Mouse (Mus musculus): ENCODE data around the gene Lrsam1.
"Not testable (repeated sequence)": the region's sequence is repeated elsewhere in the genome, so short reads cannot be mapped to it uniquely, and the experiment has no call there.

The Lrsam1 gene

GRCm38 (mm10) chr2:32961192-32961995 lies at the start of gene Lrsam1, which contains the start of gene Rpl12:
Gene Lrsam1 (minus strand): TSS chr2:32961614.
Gene Rpl12 (plus strand): TSS chr2:32961559.
- DNase-seq: peak; percentile 95

DNA sequence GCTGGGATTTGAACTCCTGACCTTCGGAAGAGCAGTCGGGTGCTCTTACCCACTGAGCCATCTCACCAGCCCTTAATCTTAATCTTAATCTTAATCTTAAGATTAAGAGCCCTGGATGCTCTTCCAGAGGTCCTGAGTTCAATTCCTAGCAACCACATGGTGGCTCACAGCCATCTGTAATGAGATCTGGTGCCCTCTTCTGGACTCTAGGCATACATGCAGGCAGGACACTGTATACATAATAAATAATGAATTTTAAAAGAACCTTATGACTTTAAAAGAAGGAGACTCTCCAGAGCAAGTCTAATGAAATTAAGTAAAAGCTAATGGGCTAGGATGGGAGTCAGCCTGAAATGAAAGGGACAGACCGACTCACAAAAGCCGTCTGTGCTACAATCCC lies 47.6 kb upstream of the Lrsam1 start:
- DNase-seq: not testable (repeated sequence)

DNA sequence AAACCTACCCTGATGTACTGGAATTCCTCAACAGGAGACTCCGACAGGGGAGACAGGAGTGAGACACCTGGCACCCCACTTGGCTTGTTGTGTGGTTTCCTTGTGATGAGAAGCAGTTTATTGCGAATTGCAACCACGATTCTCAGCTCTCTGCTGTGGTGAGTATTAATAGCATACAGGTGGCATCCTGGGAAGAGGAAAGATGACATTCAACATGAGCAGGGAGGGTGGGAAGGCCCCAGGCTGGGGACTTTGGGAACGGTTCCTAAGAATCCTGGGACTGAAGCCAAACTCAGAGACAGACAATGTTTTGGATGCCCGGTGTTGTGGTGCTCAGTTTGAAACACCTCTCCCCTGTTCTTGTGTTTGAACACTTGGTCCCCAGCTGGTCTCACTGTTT lies 43.6 kb upstream of the Lrsam1 start:
- no peak for DNase-seq

GRCm38 (mm10) chr2:33002144-33002543 lies 40.7 kb upstream of the Lrsam1 start:
- no peak for DNase-seq

DNA sequence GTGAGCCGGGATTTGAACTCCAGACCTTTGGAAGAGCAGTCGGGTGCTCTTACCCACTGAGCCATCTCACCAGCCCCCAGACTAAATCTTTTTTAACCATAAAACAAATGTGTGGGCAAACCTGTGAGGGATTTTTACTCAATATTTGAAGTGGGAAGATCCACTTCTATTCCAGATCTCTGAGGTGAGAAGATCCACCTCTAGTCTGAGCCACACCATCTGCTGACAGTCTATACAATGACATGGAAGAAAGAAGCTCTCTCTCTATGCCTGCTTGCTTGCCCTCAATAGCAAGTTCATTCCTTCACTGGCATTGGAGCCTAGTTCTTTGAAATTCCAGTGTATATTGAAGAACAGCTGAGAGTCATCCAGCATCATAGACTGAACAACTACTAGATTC lies 38.3 kb upstream of the Lrsam1 start:
- no peak for DNase-seq

DNA sequence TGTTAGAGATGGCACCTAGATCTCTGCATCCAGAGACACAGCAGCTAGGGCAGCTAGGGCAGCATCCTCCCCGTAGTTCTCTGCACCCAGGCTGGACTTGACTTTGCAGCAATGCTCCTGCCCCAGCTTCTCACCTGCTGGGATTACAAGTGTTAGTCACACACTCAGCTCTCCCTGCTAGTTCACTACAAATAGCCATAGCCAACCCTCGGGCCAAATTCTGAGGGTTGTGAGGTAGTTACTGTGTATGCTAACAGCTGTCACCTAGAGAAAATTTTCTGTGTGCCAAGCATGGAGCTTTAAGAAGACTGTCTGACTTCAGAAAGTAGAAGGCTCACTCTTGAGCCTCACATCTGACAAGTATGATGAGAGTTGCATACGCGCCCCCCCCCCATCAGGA lies 36.4 kb upstream of the Lrsam1 start:
- no peak for DNase-seq

- DNase-seq: no peak
Observed at GRCm38 (mm10) chr2:32997081-32997480, 35.7 kb upstream of the Lrsam1 start.

DNA sequence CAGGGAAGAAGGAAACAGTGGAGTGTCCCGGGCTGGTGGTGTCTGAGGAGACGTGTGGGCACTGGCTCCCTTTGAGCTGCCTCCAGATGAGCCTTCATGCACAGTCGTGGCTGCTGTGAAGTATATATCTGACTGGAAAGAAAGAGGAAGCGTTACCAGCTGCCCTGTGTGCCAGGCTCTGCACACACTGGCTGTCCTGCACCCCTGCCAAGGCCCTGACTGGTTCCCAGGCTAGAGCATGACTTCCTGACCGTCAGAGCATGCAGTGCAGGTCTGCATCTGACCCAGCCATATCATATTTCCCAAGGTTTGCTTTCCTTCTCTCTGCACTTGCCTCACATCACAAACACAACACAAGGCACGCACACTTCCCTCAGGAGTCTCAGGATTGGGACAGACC lies 30.7 kb upstream of the Lrsam1 start:
- no peak for DNase-seq

DNA sequence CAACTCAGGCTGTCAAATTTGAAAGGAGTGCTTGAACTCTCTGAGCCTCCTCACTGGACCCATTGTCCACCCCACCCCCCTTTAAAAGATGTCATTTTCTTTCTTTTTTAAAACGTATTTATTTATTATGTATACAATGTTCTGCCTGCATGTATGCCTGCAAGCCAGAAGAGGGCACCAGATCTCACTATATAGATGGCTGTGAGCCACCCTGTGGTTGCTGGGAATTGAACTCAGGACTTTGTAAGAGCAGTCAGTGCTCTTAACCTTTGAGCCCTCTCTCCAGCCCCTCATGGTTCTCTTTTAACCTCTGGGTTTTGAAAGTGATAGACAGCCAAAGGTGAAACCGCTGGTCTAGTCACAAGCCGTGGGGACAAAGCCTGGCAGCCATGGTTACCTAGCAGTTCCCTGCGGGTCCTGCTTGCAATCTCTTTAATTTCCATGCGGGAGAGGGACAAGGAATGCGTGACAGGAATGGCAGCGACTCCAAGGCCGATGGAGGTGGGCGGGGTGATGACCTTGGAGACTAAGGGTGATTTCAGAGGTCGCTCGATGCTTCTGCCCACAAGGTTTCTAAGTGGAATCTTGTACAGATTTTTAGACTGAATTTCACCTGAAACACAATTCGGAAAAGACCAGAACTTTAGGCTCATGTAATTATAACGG lies 28.9 kb upstream of the Lrsam1 start:
- DNase-seq: no peak

DNA sequence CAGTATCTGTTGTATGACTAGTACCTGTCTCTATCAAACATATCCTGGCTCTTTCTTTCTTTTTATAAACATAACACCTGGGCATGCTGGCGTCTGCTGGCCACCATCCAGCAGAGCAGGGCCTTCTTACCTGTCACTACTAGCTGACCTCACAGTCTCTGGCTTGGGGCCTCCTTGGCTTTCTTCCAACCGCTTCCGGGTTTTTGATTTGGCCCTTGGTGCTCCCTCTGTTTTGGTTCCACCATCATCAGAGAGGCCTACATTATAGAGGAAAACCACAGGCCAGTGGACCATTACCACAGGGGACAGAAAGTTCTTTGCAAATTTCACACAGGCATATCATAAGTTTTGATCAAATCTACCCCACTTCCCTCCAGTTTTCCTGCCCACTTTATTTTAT lies 28.0 kb upstream of the Lrsam1 start:
- no peak for DNase-seq

DNA sequence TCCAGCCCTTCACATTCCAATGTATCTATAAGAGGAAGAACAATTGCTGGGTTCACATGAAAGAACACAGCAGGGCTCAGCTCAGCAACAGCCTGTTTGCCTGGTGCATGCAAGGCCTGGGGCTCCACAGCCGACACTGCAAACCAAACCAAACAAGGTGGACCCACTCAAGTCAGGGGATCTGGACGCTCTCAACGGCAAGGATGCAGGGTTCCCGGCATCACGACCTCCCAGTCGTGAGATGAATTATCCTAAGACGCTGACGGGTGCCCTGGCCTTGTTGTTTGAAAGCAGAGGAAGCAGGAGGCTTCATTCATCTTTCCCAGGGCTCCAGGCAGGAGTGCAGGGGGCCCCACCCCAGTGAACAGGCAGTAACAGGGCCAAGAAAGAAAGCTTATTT lies 24.4 kb upstream of the Lrsam1 start:
- DNase-seq: no peak

GRCm38 (mm10) chr2:32983617-32984016 lies 22.2 kb upstream of the Lrsam1 start:
- DNase-seq: no peak

DNA sequence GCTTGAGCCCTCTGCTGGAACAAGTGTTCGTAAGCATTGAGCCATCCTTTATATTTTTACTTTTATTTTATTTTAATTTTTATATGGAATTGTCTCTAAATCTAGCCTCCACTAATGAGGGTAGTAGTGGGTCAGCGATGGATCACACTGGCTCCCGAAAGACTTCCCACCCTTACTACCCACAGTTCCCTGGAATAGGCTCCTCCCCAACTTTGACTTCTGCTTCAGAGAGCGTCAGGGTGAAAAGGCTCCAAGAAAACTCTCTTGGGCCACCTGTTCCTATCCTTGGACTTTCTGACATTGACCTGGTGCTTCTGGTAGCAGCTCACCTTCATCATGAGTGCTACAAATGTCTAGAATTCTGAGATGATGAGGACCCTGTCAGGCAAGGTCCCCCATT lies 21.3 kb upstream of the Lrsam1 start:
- no peak for DNase-seq

DNA sequence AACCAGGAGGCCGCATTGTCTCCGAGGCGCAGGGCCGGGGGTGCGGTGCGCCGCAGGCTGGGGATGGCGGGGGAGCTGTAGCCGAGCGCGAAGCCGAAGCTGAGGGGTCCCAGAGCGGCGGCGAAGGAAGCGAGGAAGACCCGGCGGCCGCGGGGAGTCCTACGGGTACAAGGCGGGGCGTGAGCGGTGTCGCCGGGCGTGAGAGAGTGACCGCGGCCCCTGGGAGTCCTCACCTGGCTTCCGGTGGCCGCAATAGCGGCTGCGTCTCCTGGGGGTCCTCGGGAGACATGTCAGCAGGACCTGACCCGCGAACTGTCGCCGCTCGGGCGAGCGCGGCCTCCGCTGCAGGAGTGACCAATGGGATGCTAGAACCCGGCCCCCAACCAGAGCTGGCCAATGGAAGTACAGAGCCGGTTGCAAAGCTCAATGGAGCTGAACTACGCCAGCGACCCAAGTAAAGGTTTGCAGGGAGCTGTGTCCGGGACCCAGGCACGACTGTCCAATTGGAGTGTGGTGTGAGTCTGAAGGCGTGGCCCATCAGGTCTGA lies 20.4 kb upstream of the Lrsam1 start, which contains the start of gene Slc2a8:
Gene Slc2a8, minus strand, starts transcription at position 359 of the 547 bp plus-strand sequence.
- DNase-seq: peak; percentile 90

DNA sequence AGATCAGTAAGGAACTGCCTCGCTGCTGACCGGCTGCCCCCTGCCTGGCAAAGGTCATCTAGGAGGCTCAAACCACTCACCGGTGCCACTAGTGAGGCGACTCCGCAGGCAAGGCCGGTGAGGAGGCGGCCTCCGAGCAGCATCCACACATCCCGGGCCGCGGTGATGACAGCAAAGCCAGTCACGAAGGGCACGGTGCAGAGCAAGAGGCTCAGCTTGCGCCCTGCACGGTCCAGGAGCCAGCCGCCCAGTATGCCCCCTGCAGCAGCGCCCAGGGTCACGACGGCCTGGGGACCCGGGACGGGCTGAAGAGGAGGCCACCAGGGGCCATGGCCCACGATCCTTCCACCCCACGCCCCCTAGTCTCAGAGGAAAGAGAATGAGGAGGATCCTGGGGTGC lies 19.9 kb upstream of the Lrsam1 start:
- no peak for DNase-seq

DNA sequence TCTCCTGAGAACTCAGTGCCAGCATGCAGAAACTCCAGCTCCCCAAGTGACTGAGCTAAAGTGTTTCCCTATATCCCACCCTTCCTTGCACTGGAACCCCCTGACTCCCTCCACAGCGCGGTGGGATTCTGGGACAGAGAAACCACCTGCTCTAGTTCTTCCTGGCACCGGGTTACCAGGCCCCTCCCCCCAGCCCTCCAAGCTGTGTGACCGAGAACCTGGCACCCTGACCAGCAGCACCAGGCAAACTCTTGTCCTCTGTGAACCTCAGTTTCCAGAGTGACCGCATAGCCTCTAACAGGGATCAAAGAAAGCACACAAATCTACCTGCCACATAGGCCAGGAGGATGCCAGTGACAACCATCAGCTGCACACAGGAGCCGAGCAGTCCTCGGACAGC lies 18.3 kb upstream of the Lrsam1 start:
- no peak for DNase-seq

DNA sequence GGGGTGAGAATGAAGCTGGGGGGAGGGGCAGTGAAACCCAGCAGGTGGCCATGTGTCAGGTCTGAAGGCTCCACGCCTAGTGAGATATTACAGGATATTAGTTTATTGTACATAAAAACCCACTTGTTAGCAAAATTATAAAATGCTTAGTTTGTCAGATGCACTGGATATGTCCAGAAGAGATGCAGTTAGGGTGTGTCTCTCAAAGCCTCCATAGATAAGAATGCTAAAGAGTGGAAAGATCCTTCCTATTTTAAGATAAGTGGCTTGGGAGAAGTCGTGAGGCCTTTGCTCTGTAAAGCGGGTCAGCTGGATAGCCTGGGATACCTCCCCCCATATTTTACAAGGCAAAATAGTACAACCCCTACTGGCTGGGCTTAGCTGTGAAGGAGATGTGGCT lies 17.3 kb upstream of the Lrsam1 start:
- DNase-seq: no peak

DNA sequence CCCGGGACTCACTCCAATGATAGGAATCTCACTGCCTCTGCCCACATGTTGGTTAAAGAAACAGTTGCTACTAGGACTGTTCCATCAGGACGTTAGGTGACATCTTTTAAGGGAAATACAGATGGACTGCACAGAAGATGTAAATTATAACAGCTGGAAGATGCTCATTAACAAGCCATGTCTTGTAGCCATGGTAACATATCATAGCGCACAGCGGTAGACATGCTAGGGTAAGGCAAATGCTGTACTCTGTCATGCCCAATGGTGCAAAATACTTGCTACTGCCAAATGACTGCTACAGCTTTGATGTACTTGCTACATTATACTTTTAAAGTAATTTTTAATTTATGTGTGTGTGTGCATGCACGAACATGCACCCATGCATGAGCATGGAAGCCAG lies 15.7 kb upstream of the Lrsam1 start:
- no peak for DNase-seq

DNA sequence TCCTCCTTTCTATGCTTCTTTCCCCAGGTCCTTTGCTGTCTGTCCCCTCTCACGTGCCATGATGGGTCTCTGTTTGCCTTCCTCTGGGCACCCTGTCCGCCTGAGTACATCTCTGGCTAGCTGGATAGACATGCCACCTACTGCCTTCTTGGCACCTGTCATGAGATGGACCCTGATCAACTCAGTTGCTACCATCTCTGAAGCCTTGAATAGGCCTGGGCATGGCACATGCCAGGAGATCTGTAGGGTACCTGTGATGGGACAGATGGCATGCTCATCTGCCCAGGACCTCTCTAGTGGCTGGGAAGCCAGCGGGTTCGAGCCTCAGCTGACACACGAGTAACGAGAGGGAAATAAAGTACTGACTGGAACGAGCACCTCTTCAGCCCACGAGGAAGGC lies 12.8 kb upstream of the Lrsam1 start:
- DNase-seq: no peak

- DNase-seq: no peak
Observed at GRCm38 (mm10) chr2:32971235-32971634, 9.8 kb upstream of the Lrsam1 start.

DNA sequence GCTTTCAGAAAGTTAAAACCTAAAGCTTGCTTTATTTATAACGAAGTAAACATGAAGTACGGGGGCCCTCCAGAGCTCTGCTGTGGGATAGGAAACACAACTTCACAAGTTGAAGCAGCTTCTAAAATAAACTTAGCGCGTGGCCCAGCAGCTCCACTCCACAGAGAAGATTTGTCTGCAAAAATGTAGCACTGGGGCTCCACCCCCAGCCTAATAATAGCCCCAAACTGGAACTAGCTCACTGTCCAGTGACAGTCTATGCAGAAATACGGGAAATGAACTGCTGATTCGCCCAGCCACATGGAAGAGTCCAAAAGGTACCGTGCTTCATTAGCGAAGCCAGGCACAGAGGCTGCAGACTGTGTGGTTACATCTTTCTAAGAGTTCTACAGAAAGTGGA lies 7.9 kb upstream of the Lrsam1 start:
- no peak for DNase-seq

GRCm38 (mm10) chr2:32968024-32968614 lies 6.7 kb upstream of the Lrsam1 start:
- DNase-seq: no peak

DNA sequence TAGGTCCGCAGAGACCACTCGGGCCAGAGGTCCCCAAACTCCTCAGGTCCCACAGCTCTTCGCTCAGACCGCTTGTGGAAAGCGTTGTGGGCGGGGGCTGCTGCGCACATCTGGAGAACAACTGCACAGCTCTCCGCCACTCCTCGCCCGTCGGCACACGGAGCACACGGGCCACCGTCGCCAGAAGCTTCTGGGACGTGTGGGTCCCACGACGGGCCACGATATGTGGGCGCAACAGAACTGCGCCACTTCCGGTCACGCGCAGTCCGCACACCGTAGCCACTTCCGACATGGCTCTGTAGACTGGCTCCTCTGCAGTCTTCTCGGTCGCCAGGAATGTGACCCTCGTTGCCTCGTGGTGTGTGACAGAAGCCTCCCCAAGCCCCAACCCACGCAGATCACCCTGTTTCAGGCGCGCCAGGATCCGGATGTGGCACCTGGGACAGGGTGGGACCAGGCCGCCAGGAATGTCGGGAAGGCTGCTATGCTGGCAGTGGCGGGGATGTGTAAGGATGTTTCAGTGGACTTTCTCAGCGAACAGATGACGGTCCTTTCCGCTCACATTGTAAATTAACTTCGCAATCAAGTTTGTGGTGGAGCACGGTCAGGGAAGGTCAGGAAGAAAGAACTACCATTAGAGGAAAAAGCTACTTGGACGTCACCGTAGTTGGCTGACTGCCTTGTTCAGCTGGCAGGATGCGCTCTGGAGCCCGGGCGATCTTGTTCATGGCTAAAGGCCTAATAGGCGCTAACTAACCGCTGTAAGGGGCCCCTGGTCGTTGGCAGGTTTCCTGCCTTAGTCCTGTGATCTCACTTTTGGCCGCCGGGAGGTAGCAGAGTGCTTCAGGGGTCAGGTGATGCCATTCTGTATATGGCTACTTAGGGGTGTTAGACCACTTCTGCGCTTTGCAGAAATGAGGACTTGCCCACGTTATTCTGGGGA lies 5.5 kb upstream of the Lrsam1 start:
- peak; percentile 92 for DNase-seq

Measured in right cerebral cortex, postnatal 25 days (tissue).